In the genomic region with DNA sequence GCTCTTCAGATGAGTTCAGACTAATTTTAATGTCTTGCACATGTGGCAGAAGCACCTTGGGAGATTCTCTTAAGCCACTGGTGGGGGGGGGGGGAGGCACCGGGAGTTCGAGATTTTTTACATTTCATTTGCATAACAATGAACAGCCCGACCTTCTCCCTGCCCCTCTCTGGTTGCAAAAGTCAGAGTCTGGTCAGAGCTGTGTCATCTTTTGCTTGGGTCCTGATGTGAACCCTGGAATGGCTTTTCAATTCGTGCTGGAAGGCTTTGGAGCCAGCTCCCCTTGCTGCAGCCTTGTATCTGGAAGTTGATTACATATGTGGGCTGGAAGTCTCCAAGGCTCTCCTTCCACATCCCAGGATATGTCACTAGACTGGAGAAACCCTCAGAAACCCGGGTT, we compare ENCODE assay signal across 32 mouse cellular contexts.
DNase-seq lines count a peak whose midpoint lies in the region; ATAC-seq and TF ChIP-seq lines count a peak whose summit lies in the region.
"Had no signal": no experiment of that assay in that cellular context is flagged by ENCODE, and none has a peak within 500 bp of the region (broad histone marks: within the 10 kb centered on the region; RNA-seq: fewer than 3 reads in every experiment).

No protein-coding gene starts in this region.

- no peak for ATAC-seq in embryonic facial prominence, embryonic 11.5 days (replicated peaks; ENCODE audit: insufficient number of reproducible peaks, low FRiP score, low TSS enrichment, low read depth)
- ATAC-seq: activated CD4-positive, CD25-positive, alpha-beta regulatory T cell, adult 4 months; forebrain, embryonic 14.5 days; forebrain, postnatal 0 days; hindbrain, postnatal 0 days; inflammation-experienced regulatory T-cells, adult 6 months; Patski had no signal

- no peaks in the 10 kb centered on the region for H3K4me1 ChIP-seq in embryonic facial prominence, embryonic 11.5 days (ENCODE audit: control insufficient read depth, insufficient read depth, low read length)
- peaks cover 36% of the 10 kb centered on the region for H3K4me1 ChIP-seq in embryonic facial prominence, embryonic 10.5 days
- no peaks in the 10 kb centered on the region for H3K4me1 ChIP-seq in testis, adult 2 months (ENCODE audit: control insufficient read depth, insufficient read depth, low read length)

- H3K9ac ChIP-seq in embryonic facial prominence, embryonic 11.5 days (replicated peaks; ENCODE audit: low read length), result no peak overlapping the region
- H3K9ac ChIP-seq: embryonic facial prominence, embryonic 12.5 days; embryonic facial prominence, embryonic 15.5 days; forebrain, postnatal 0 days; heart, embryonic 13.5 days; hindbrain, embryonic 14.5 days had no signal

- WGBS in embryonic facial prominence, embryonic 11.5 days, result 16% methylated on average over 5 of the region's 5 CpGs
- 14% methylated on average over 5 of the region's 5 CpGs for WGBS in embryonic facial prominence, embryonic 10.5 days

- no peak overlapping the region for H3K4me2 ChIP-seq in embryonic facial prominence, embryonic 11.5 days (ENCODE audit: low read depth, low read length)
- H3K4me2 ChIP-seq: embryonic facial prominence, embryonic 12.5 days; embryonic facial prominence, embryonic 15.5 days; heart, embryonic 13.5 days; hindbrain, embryonic 14.5 days had no signal

- TF ChIP-seq CTCF in testis, adult 2 months (IDR thresholded peaks at IDR 0.05; ENCODE audit: control insufficient read depth, insufficient read depth, insufficient replicate concordance, low read depth, low read length), result no peak

- no peaks in the 10 kb centered on the region for H3K27me3 ChIP-seq in embryonic facial prominence, embryonic 11.5 days (ENCODE audit: control insufficient read depth, insufficient read depth, low read length)
- H3K27me3 ChIP-seq in embryonic facial prominence, embryonic 10.5 days (replicated peaks; ENCODE audit: low read depth, poor library complexity, severe bottlenecking), result peaks cover 37% of the 10 kb centered on the region
- no peaks in the 10 kb centered on the region for H3K27me3 ChIP-seq in testis, adult 2 months (ENCODE audit: control insufficient read depth, insufficient read depth, low read length)
- H3K27me3 ChIP-seq: CH12.LX; embryonic facial prominence, embryonic 12.5 days; embryonic facial prominence, embryonic 15.5 days; Patski had no signal

- intact Hi-C loops in left cerebral cortex, postnatal 36 days (cut with DNase I), result no loop called here

- no peak overlapping the region for H3K27ac ChIP-seq in embryonic facial prominence, embryonic 11.5 days (replicated peaks; ENCODE audit: low read depth, low read length)
- no peak overlapping the region for H3K27ac ChIP-seq in embryonic facial prominence, embryonic 10.5 days (replicated peaks)
- H3K27ac ChIP-seq in testis, adult 2 months (ENCODE audit: control insufficient read depth, insufficient read depth, low read depth, low read length), result no peak overlapping the region
- H3K27ac ChIP-seq: embryonic facial prominence, embryonic 12.5 days; embryonic facial prominence, embryonic 15.5 days; gastrocnemius, adult 2 months; heart, adult 2 months; heart, embryonic 10.5 days; heart, embryonic 13.5 days; hindbrain, embryonic 14.5 days; hindbrain, postnatal 0 days had no signal

- no peak overlapping the region for H3K4me3 ChIP-seq in embryonic facial prominence, embryonic 11.5 days (ENCODE audit: low read depth, low read length)
- H3K4me3 ChIP-seq in embryonic facial prominence, embryonic 10.5 days, result no peak overlapping the region
- H3K4me3 ChIP-seq in testis, adult 2 months (ENCODE audit: control insufficient read depth, low read depth, low read length), result peak overlapping the region; percentile 39
- H3K4me3 ChIP-seq: embryonic facial prominence, embryonic 12.5 days; embryonic facial prominence, embryonic 15.5 days; gastrocnemius, adult 2 months; heart, adult 2 months; heart, embryonic 10.5 days; heart, embryonic 13.5 days had no signal

- H3K9me3 ChIP-seq in embryonic facial prominence, embryonic 11.5 days (replicated peaks; ENCODE audit: control insufficient read depth, low read length), result no peaks in the 10 kb centered on the region
- no peaks in the 10 kb centered on the region for H3K9me3 ChIP-seq in embryonic facial prominence, embryonic 10.5 days
- H3K9me3 ChIP-seq: embryonic facial prominence, embryonic 12.5 days; embryonic facial prominence, embryonic 15.5 days; heart, embryonic 10.5 days; heart, embryonic 13.5 days had no signal

- no peak for TF ChIP-seq POLR2A in testis, adult 2 months (IDR thresholded peaks at IDR 0.05; ENCODE audit: control insufficient read depth, low read depth, low read length)

- DNase-seq in embryonic facial prominence, embryonic 11.5 days (ENCODE audit: low spot score), result peak; percentile 36
- DNase-seq in embryonic facial prominence, embryonic 10.5 days (ENCODE audit: low spot score), result no peak
- DNase-seq in testis, postnatal 14 days (ENCODE audit: low spot score), result no peak
- peak; percentile 77 for DNase-seq in R1 (ENCODE audit: low read depth, low spot score)
- no peak for DNase-seq in kidney, adult 8-10 months
- no peak for DNase-seq in left cerebral cortex, postnatal 36 days (ENCODE audit: low spot score in 2 of 2)
- DNase-seq: adrenal gland, adult 8-10 months; adrenal gland, postnatal 25 days; B cell, adult 2 months; cerebellum, adult 11-12 months; cerebellum, adult 8-10 months; cerebellum, postnatal 10 days; cerebellum, postnatal 36 days; embryo, embryonic 11 days; forebrain, postnatal 0 days; gastrocnemius, adult 2 months; gastrocnemius, postnatal 36 days; heart, adult 2 months; heart, postnatal 14 days; heart, postnatal 4 days had no signal

- no peaks in the 10 kb centered on the region for H3K36me3 ChIP-seq in embryonic facial prominence, embryonic 11.5 days (replicated peaks; ENCODE audit: control insufficient read depth, insufficient read depth, low read depth, low read length)
- H3K36me3 ChIP-seq in embryonic facial prominence, embryonic 10.5 days (replicated peaks), result no peaks in the 10 kb centered on the region
- H3K36me3 ChIP-seq in testis, adult 2 months (ENCODE audit: control insufficient read depth, insufficient read depth, low read length), result no peaks in the 10 kb centered on the region
- H3K36me3 ChIP-seq: embryonic facial prominence, embryonic 12.5 days; embryonic facial prominence, embryonic 15.5 days; heart, embryonic 10.5 days; heart, embryonic 13.5 days had no signal

Comparison
In these comparisons a context has a peak if more than half of its experiments do, and no peak if none do; other contexts are left out.
1. DNase-seq: peak in embryonic facial prominence, embryonic 11.5 days (single experiment) and R1 (single experiment); none in embryonic facial prominence, embryonic 10.5 days (single experiment), testis, postnatal 14 days (single experiment), kidney, adult 8-10 months (0 of 2) and left cerebral cortex, postnatal 36 days (0 of 2).